Mouse (Mus musculus) testis, postnatal 10 days (tissue): ENCODE results near the gene Isca2.

Experiments used
- DNase-seq: peaks from one replicate; pipeline ENCODE4 v3.0.0; 2021; ENCODE audit warnings: low spot score

Gene Isca2

DNA sequence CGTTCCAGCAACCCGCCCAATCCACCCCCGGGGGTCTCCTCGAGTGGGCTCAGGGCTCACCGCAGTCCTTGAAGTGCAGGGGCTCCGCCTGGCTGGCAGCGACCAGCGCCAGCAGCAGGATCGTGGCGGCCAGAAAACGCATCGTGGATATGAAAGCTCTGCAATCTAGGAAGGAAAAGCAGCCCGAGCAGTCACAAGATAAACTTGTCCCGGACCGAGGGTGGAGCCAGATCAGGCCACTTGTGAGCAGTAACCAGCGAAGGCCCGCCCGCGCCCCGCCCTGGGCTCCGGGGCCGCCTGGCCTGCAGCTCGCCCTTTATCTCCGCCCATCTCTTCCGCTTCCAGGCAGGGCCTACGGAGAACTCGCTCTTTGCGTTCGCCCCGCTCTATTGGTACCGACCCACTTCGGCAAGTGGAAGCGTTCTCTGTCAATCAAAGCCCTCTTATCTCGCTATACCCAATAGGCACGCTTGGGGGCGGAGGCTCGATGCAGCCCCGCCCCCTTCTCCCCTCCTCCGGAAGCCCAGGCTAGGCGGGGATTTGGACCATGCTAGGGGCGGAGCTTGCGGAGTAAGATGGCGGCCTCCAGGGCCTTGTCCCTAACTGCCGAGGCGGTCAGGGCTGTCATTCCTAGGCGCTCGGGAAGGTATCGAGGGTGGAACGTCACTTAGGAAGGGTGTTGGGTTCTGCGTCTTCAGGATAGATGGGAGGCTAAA, at the start of gene Isca2, which contains the start of gene Npc2:
Gene Isca2 (plus strand): TSS at position 526 of the 716 bp plus-strand sequence.
Gene Npc2 (minus strand): TSS at position 427 of the 716 bp plus-strand sequence.
- DNase-seq = peak; percentile 97

- no peak for DNase-seq
These were observed 46.7 kb upstream of the Isca2 start for GRCm38 (mm10) chr12:84726391-84726790.

GRCm38 (mm10) chr12:84726986-84727385, 46.1 kb upstream of the Isca2 start:
- DNase-seq = no peak

GRCm38 (mm10) chr12:84727434-84727833, 45.6 kb upstream of the Isca2 start:
- no peak for DNase-seq

GRCm38 (mm10) chr12:84728421-84728820, 44.6 kb upstream of the Isca2 start:
- no peak for DNase-seq

DNA sequence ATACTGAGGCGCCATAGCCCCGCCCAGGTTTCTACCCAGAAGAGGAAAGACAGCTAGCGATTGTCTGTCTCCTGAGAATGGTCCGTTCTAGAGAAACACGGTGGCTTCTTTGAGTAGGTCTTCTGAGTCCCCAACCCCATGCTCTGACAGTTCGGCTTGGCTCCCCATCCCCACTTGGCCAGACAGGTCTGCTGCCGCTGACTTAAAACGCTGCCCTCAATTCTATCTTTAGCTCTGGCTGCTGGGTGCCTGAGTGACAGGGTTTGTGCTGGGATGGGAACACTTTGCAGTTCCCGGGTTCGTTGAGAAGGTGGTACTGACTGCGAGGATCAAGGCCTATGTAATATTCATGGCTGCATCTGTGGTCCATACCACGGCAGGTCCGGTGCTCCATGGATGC, 39.7 kb upstream of the Isca2 start:
- DNase-seq = no peak

DNA sequence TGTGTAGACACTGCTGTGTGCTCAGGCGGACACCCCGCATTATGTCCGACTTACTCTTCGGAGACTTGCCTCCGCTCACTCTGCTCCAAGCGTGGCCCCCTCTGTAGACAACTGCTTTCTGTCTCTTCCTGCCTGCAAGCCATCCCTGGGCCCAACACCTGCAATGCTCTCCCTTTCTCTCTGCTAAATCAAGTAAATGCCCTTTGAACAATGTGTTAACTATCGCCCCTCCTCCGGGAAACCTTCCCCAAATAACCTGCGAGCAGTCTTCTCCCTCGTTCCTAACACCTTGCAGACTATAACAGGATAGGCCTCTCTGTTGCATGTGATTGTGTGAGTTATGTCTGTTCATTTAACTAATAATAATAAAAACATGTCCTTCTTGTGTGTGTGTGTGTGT, 29.6 kb upstream of the Isca2 start:
- DNase-seq = no peak

DNA sequence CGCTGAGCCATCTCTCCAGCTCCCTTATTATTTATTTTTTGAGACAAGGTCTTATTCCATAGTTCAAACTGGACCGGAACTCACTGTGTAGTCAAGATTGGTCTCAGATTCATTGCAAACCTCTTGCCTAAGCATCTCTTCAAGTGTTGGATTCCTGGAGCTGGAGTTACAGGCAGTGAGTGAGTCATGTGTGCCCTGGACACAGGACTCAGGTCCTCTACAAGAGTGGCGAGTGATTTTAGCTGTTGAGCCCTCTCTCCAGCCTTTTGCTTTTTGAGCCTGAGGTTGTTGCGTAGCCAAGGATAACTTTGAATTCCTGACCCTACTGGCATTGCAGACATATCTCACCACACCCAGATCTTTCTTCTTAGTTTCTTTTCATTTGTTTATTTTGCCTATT, 27.4 kb upstream of the Isca2 start:
- no peak for DNase-seq

- no peak for DNase-seq
These were observed 24.9 kb upstream of the Isca2 start for GRCm38 (mm10) chr12:84748134-84748533.

DNA sequence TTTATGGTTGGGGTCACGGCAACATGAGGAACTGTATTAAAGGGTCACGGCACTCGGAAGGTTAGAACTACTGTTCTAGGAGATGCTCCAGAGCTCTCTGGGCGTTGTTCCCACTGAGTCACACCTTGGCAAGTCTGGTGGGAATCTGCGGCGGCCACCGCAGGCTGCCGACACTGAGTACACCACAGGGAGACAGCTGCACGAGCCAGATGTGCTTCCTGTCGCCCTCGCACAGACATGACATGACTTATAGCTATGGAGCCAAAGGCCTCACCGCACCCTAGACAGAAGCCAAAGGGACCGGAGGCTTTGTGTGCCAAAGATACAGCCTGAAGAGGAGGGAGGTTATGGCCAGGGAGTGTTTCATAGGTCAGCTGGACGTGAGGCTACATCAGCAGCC, 22.4 kb upstream of the Isca2 start:
- DNase-seq = no peak

DNA sequence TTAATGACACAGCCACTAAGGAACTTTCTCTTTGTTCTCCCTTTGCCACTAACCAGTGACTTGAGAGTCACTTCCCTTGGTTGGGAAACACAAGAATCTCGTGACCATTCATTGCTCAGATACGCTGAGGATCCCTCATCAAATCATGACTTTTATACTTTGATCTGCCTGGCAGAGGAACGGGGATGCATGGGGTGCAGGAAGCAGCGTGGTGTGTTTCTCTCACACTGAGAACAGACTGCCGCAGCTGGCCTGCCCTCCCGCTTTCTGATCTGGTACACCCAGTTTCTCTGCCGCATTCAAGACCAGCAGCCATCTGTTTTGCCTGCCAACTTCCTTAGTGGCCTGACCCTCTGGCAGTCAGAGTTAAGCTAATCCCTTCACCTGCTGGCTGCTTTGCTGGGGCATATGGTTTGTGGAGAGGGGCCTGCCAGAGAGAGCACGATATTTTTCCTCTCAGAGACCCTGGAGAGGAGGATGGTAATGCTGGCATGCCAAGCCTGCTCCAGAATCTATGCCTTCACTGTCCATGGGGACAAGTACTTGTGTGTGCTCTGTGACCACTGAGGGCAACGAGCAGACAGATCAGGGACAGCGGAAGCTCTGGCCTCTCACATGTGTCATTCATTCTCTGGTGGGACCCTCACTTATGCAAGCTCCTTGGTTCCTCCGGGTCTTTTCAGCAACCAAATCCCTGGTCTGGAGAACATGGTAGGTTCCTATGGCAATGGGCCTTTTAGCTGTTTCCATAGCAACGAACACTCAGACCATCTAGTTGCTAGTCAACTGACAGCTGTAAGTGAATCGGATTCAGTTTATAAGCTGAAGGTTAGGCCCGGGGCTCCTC, 20.7 kb upstream of the Isca2 start:
- DNase-seq = no peak

DNA sequence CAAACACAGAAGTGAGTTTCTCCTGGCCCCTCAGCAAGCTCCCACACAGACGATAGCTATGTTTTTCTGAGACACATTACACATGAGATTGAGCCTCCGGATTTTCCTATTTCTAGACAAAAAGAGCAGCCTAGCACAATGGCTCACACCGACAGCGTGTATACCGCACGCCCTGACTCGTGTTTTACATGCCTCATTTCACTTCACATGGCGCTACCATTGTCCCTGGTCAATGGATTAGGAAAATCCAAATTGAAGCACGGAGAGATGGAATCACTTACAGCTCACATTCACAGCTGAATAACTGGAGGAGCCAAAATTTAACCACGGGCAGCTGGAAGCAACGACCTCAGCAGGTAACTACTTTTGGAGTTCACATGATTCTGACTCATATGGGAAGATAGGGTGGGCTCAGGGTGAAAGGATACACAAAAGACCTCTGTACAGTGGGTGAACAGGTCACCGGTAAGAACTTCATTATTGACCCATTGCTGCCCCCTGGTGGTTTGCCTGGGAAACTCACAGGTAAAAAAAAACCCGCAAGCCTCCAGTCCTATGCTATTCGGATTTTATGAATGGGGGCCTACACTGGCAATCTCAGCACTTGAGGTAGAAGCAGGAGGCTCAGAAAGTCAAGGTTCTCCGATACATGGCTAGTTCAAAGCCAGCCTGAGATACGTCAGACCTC, 17.9 kb upstream of the Isca2 start:
- DNase-seq = peak; percentile 85

- DNase-seq = no peak
These were observed 17.0 kb upstream of the Isca2 start for GRCm38 (mm10) chr12:84756016-84756415.

GRCm38 (mm10) chr12:84759063-84759462, 14.0 kb upstream of the Isca2 start:
- no peak for DNase-seq

DNA sequence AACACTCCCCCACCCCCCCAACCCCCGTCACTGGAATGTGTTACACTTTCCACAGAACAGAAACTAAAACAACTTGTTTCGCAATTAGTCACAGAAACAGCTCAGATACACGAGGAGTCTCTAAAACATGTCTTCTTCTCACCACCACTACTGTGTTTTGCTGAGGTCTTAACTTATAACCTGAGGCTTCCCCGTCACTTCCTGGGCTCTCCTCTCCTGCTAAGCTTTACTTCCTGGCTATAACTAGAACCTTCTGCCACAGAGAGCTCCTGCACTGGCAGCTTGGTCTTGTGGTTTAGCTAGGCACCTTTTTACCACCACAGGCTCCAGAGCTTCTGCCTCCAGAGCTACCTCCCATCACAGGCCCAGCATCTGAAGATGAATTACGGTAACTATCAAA, 10.5 kb upstream of the Isca2 start:
- DNase-seq = no peak

DNA sequence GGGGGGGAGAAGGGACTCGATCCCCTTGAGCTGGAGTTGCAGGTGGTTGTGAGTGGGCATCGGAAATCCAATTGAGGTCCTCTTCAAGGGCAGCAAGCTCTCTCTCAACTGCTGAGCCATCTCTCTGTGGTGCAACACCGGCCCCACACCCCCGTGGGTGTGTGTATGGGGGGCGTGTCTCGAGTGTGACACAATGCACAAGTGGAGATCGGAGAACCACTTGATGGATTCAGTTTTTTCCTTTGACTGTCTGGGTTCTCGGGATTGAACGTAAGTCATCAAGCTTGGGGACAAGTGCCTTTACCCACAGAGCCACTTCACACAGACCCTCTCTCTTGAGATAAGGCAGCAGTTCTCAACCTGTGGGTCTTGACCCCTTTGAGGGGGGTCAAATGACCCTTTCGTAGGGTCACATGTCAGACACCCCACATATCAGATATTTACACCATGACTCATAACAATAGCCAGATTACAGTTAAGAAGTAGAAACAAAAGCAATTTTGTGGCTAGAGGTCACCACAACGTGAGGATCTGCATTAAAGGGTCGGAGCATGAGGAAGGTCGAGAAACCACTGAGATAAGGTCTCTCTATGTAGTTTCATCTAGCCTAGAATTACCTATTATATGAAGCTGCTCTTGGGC, 9.4 kb upstream of the Isca2 start:
- no peak for DNase-seq

GRCm38 (mm10) chr12:84764756-84765155, 8.3 kb upstream of the Isca2 start:
- no peak for DNase-seq

GRCm38 (mm10) chr12:84765506-84765905, 7.5 kb upstream of the Isca2 start:
- no peak for DNase-seq

GRCm38 (mm10) chr12:84766113-84766735, 6.8 kb upstream of the Isca2 start:
- no peak for DNase-seq

DNA sequence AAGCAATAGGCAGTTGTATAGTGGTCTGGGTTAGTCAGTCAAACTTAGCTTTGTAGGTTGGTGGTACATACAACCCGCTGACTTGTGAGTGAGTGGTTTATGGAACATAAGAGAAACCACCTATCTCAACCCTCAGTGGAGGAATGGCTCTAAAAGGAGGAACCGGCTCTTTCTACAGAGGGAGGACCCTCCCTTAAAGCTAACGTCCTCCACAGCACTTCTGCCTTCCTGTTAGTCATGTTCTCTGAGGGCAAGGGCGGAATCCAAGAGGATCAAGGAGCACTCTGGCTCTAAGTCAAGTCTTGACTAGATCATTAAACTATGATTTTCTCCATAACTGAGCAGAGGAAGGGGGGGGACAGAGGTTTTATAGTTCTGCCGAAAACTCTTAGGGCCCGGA, 5.5 kb upstream of the Isca2 start:
- DNase-seq = no peak

DNA sequence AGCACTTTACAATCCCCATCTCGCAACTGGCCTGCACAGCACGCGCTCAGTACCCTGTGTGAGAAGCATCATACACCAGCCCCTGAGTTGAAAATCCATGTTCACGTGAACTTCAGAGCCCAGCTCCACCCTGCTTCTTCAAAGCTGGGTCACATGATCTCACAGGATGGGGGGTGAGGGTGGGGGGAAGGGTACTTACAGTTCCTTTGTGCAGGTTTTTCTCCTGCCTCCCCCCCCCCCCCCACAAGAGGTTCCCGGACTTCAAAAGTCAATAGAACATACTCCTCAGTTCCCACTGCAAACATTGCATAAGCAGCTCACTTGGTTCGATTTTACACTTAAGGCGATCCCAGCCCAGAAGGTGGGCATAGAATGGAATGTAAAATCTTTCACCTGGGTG, 3.4 kb upstream of the Isca2 start:
- DNase-seq = no peak
